Mouse (Mus musculus): ENCODE measurements around the gene Cox19.

DNA sequence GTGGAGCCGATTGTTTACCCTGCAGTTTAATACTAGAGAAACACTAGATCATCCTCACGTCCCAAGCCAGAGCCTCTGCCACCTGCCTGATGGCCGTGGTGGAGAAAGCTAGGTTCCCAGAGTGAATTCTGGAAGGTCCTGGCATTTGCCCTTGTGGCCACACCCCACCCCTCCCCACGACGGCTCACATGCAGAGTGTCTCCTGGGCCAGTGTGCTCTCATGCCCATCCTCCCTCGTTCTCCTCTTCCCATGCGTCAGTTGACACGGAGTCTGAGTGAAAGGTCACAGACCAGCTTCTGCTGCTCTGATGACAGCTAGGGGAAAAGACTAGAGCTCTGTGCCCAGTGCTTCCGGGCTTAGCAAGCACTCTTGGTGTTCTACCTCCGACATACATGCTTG is 33.3 kb upstream of the Cox19 start:
- TF ChIP-seq CTCF (IDR thresholded peaks at IDR 0.05; ENCODE audit: borderline replicate concordance, insufficient read depth, low read depth, low read length), result no peak
- no peak for TF ChIP-seq POLR2A (IDR thresholded peaks at IDR 0.05; ENCODE audit: borderline replicate concordance, insufficient read depth, low read length)
